Mouse (Mus musculus) gastrocnemius, adult 8-10 months (tissue): Measurements from ENCODE around the gene Rnf183. TPM values are rescaled to one million over a fixed set of nuclear protein-coding genes. Genes with fewer than 3 reads are reported as not detected.

Experiments
- DNase-seq, 2 experiments: peaks; one replicate each; pipeline ENCODE4 v3.0.0; 2022; ENCODE audit warnings: low spot score in 2 of 2
- total RNA-seq, 4 experiments: library from RNA; stranded (reverse); gene quantifications; 2 replicates each; pipeline ENCODE4 v1.2.4; 2022

Rnf183 gene
- total RNA-seq, 4 experiments from 2014 or later: not detected

DNA sequence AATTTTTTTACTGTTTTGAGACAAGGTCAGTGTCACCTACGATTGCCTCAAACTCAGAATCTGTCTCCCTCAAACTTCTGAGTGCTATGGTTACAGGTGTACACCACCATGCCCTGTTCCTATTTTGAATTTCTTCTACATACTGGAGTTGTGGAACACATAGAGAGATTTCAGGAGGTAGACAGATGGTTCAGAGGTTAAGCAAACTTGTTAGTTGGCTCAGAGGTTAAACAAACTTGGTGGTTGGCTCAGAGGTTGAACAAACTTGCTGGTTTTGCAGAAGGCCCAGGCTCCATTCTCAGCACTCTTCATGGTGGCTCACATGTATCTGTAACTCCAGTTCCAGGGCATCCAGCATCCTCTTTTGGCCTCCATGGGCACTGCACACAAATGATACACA is 50.9 kb downstream of the Rnf183 start:
- no peak for DNase-seq

DNA sequence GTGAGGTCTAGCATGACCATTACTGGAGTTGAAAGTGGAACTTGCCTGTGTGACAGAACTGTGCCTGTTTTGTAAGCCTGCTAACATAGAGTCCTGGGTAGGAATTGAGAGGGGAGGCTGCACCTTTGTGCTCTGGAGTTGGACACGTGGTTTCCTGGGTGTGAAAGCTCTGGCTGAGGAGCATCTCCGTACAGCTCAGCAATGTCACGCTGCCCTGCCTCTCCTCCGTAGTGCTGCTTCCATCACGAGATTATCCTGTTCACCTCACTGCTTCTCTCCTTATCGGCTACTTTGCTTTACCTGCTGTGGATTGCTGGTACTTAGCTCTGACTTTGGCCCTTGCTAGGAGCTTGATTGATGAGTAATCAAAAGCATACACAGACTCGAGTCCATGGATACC is 51.3 kb downstream of the Rnf183 start:
- no peak for DNase-seq

DNA sequence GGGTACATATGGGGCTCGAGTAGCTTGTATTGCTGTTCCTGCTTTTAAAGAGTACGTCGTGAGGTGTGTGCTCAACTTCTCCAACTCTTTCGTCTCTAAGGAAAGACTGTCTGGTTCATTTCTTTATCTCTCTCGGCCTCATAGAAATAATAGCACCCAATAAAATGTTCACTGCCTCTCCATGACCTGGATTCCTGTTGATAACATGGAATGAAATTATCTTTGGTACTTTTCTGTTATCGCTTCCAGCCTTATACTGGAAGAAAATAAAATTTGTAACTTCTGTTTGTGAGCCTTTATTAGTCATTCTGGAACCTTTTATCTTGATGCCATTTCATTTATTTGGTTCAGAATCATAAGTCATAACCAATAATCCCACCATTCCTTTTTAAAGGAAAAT is 51.8 kb downstream of the Rnf183 start:
- no peak for DNase-seq

- DNase-seq: no peak
Observed at GRCm38 (mm10) chr4:62379724-62380381, 55.2 kb downstream of the Rnf183 start.

Other genes with a start within 250 kb of the Rnf183 start
- gene Zfp37, start 204.2 kb downstream of the Rnf183 start, total RNA-seq: 1 to 10 TPM in 2 of 4 experiments, under 1 TPM in 2; 0.56 to 1.1 (median 0.97) TPM
- 1 to 10 TPM; 4.9 to 6.7 (median 5.4) TPM for gene Slc31a2, start 172.7 kb downstream of the Rnf183 start, total RNA-seq
- 10 to 100 TPM; 10.0 to 12.0 (median 10.8) TPM for gene Fkbp15, start 74.7 kb downstream of the Rnf183 start, total RNA-seq
- 1 to 10 TPM; 7.6 to 9.7 (median 8.5) TPM for gene Slc31a1, start 74.5 kb downstream of the Rnf183 start, total RNA-seq
- gene Cdc26, start 26.6 kb downstream of the Rnf183 start, total RNA-seq: 10 to 100 TPM; 51.7 to 57.0 (median 54.6) TPM
- 10 to 100 TPM; 16.9 to 18.2 (median 17.4) TPM for gene Prpf4, start 26.5 kb downstream of the Rnf183 start, total RNA-seq
- gene Wdr31, start 35.6 kb upstream of the Rnf183 start, total RNA-seq: under 1 TPM; 0.13 to 0.72 (median 0.45) TPM
- gene Bspry, start 44.8 kb upstream of the Rnf183 start, total RNA-seq: not detected
- 1 to 10 TPM in 3 of 4 experiments, under 1 TPM in 1; 0.40 to 1.8 (median 1.3) TPM for gene Hdhd3, start 68.2 kb upstream of the Rnf183 start, total RNA-seq
- gene Alad, start 84.7 kb upstream of the Rnf183 start, total RNA-seq: 10 to 100 TPM; 26.1 to 36.7 (median 30.3) TPM
- gene Pole3, start 89.8 kb upstream of the Rnf183 start, total RNA-seq: 10 to 100 TPM; 14.1 to 18.1 (median 15.1) TPM
- gene 4933430I17Rik, start 90.1 kb upstream of the Rnf183 start, total RNA-seq: not detected
- gene Rgs3, start 124.6 kb upstream of the Rnf183 start, total RNA-seq: 1 to 10 TPM; 4.3 to 7.5 (median 5.9) TPM